Mouse (Mus musculus): Measurements from ENCODE around the gene Paxip1. TPM values are rescaled to one million over a fixed set of nuclear protein-coding genes. Genes with fewer than 3 reads are reported as not detected.

Paxip1 gene
- polyA plus RNA-seq, 1 experiment from 2014 or later: 18.7 TPM

DNA sequence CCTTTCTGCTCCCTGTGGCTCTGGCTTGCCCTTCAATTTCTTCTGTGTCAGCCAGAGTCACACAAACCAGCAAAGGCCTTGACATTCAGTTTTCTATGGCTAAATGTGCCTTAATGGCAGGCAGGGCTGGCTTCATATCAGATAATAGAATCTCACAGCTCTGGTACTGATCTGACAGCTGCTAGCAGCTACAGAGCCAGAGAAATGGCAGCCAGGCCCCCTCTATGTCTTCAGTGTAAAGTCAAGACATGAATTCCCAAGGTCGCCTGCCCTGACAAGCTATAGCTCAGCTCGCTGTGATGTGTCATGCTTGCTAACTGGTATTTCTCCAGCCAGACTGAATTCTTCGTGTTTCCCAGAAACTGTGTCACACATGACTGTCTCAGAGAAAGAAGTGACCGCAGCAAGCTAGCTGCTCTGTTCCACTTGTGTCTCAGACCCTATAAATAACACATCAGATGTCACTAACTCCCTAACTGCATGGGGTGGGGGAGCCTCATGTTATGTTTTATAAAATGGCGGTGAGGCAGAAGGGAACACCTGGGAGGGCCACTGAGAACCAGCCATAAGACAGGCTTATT is 59.1 kb downstream of the Paxip1 start:
- ATAC-seq (replicated peaks; ENCODE audit: low FRiP score, low read depth) (no peak), DNase-seq (ENCODE audit: low spot score) (no peak)
- no peaks in the 10 kb centered on the region for H3K4me1 ChIP-seq (replicated peaks; ENCODE audit: insufficient read depth, low read length)
- H3K9ac ChIP-seq (ENCODE audit: low read depth, low read length): no peak overlapping the region
- WGBS: 52% methylated on average over 5 of the region's 5 CpGs
- no peaks in the 10 kb centered on the region for H3K9me3 ChIP-seq (replicated peaks; ENCODE audit: low read length)
- H3K4me3 ChIP-seq (replicated peaks; ENCODE audit: low read depth, low read length): no peak overlapping the region
- H3K27me3 ChIP-seq (ENCODE audit: insufficient read depth, low read length): no peaks in the 10 kb centered on the region
- TF ChIP-seq CTCF (IDR thresholded peaks at IDR 0.05; ENCODE audit: low read depth): no peak
- H3K36me3 ChIP-seq (ENCODE audit: insufficient read depth, low read length): no peaks in the 10 kb centered on the region
- no peak overlapping the region for H3K4me2 ChIP-seq (ENCODE audit: low read length)
- no peak overlapping the region for H3K27ac ChIP-seq

DNA sequence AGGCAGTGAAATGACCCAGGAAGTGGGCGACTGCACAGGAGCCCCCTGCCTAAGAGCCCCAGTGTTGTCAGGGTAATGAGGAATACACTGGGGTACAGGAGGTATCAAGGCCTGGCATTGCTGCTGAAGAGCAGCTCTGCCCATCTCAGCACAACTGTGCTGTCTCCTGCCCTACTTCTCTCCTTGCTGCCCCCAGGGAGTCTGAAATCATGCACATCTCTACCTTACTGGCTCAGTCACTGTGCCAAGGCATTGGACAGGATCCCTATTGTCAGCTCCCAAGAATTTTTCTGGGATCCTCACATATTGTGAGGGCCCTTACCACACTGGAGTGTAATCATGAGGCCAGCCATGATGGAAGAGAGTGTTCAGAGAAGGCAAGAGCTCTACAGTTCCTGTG is 60.1 kb downstream of the Paxip1 start:
- Histone ChIP-seq H3K4me3 (replicated peaks; ENCODE audit: low read depth, low read length) (no peak overlapping the region), H3K9ac (ENCODE audit: low read depth, low read length) (no peak overlapping the region), H3K27me3 (ENCODE audit: insufficient read depth, low read length) (no peaks in the 10 kb centered on the region), H3K9me3 (replicated peaks; ENCODE audit: low read length) (no peaks in the 10 kb centered on the region), H3K36me3 (ENCODE audit: insufficient read depth, low read length) (no peaks in the 10 kb centered on the region), H3K4me2 (ENCODE audit: low read length) (no peak overlapping the region), H3K27ac (no peak overlapping the region), H3K4me1 (replicated peaks; ENCODE audit: insufficient read depth, low read length) (no peaks in the 10 kb centered on the region)
- no peak for ATAC-seq (replicated peaks; ENCODE audit: low FRiP score, low read depth)
- TF ChIP-seq CTCF (IDR thresholded peaks at IDR 0.05; ENCODE audit: low read depth): no peak
- WGBS: 54% methylated on average over 1 of the region's 1 CpGs
- no peak for DNase-seq (ENCODE audit: low spot score)

DNA sequence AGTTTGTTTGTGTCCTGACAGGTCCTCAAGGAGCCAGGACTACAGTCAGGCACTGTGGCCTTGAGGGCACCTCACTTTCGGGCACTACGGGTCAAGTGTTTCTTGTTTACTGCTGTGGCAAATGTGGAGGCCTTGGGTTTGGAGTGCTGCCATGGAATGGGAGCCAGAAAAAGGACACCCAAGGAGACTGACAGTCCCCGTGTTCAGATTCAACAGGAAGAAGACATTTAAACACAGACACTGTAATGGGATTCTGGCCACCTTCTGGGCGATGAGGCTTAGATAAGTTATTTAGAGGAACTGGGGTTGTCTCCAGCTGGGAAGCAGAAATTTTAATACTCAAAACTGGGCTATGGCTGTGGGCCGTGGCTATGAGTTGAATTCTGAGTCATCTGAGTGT is 60.8 kb downstream of the Paxip1 start:
- 60% methylated on average over 5 of the region's 5 CpGs for WGBS
- H3K9ac ChIP-seq (ENCODE audit: low read depth, low read length): no peak overlapping the region

DNA sequence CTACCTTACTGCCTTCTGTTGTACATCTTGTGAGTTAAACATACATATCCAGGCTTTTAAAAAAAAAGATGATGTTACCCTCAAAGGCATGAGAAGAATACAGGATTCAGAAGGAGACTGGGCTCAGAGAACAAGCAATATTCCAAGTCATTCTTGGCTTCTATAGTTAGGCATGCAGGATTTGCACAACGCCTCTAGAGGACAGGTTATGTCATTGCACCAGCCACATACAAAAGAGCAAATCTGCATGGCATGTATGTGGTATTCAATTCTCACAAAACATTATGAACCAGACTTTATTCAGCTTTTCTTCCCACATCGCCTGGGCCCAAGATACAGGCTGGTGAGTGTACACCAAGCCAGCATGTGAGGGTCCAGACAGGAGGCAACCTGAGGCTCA is 67.0 kb downstream of the Paxip1 start:
- no peak overlapping the region for H3K4me3 ChIP-seq (replicated peaks; ENCODE audit: low read depth, low read length)
- 37% methylated on average over 2 of the region's 2 CpGs for WGBS
- H3K9ac ChIP-seq (ENCODE audit: low read depth, low read length): no peak overlapping the region
- no peaks in the 10 kb centered on the region for H3K27me3 ChIP-seq (ENCODE audit: insufficient read depth, low read length)
- no peaks in the 10 kb centered on the region for H3K36me3 ChIP-seq (ENCODE audit: insufficient read depth, low read length)
- ATAC-seq (replicated peaks; ENCODE audit: low FRiP score, low read depth) (no peak), DNase-seq (ENCODE audit: low spot score) (no peak)
- TF ChIP-seq CTCF (IDR thresholded peaks at IDR 0.05; ENCODE audit: low read depth): peak; percentile 56
- H3K27ac ChIP-seq: no peak overlapping the region
- H3K4me1 ChIP-seq (replicated peaks; ENCODE audit: insufficient read depth, low read length): no peaks in the 10 kb centered on the region
- H3K4me2 ChIP-seq (ENCODE audit: low read length): no peak overlapping the region
- H3K9me3 ChIP-seq (replicated peaks; ENCODE audit: low read length): no peaks in the 10 kb centered on the region

More for the DNA sequence above, 60.8 kb downstream of the Paxip1 start:
- no peak overlapping the region for H3K27ac ChIP-seq
- ATAC-seq (replicated peaks; ENCODE audit: low FRiP score, low read depth): no peak
- no peak overlapping the region for H3K4me2 ChIP-seq (ENCODE audit: low read length)
- no peak overlapping the region for H3K4me3 ChIP-seq (replicated peaks; ENCODE audit: low read depth, low read length)
- H3K36me3 ChIP-seq (ENCODE audit: insufficient read depth, low read length): no peaks in the 10 kb centered on the region
- TF ChIP-seq CTCF (IDR thresholded peaks at IDR 0.05; ENCODE audit: low read depth): no peak
- no peaks in the 10 kb centered on the region for H3K9me3 ChIP-seq (replicated peaks; ENCODE audit: low read length)
- H3K27me3 ChIP-seq (ENCODE audit: insufficient read depth, low read length): no peaks in the 10 kb centered on the region
- H3K4me1 ChIP-seq (replicated peaks; ENCODE audit: insufficient read depth, low read length): no peaks in the 10 kb centered on the region
- no peak for DNase-seq (ENCODE audit: low spot score)

DNA sequence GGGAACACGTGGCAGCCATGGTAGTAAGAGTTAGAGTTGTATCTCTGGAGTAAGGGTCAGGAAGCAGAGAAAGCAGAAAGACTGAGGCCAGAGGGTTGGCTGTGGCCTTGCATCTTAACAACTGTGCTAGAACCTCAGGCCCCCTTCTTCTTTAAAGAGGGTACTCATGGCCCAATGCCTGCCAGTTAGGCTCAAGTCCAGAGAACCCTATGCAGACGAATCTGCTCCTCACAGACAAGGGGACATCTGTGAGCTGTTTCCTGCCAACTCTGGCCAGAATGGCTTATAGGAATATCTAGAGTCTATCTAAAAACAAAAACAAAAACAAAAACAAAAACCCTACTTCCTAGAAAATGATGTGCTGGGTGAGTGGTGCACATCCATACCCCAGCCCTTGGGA is 72.2 kb downstream of the Paxip1 start:
- 75% methylated on average over 2 of the region's 2 CpGs for WGBS
- no peaks in the 10 kb centered on the region for H3K36me3 ChIP-seq (ENCODE audit: insufficient read depth, low read length)
- H3K4me1 ChIP-seq (replicated peaks; ENCODE audit: insufficient read depth, low read length): no peaks in the 10 kb centered on the region; the same call in 1 of the 2 replicates
- ATAC-seq (replicated peaks; ENCODE audit: low FRiP score, low read depth) (no peak), DNase-seq (ENCODE audit: low spot score) (no peak)
- no peaks in the 10 kb centered on the region for H3K9me3 ChIP-seq (replicated peaks; ENCODE audit: low read length)
- H3K27me3 ChIP-seq (ENCODE audit: insufficient read depth, low read length): no peaks in the 10 kb centered on the region
- H3K27ac ChIP-seq: no peak overlapping the region
- H3K9ac ChIP-seq (ENCODE audit: low read depth, low read length): no peak overlapping the region
- TF ChIP-seq CTCF (IDR thresholded peaks at IDR 0.05; ENCODE audit: low read depth): no peak
- H3K4me3 ChIP-seq (replicated peaks; ENCODE audit: low read depth, low read length): no peak overlapping the region
- H3K4me2 ChIP-seq (ENCODE audit: low read length): no peak overlapping the region

DNA sequence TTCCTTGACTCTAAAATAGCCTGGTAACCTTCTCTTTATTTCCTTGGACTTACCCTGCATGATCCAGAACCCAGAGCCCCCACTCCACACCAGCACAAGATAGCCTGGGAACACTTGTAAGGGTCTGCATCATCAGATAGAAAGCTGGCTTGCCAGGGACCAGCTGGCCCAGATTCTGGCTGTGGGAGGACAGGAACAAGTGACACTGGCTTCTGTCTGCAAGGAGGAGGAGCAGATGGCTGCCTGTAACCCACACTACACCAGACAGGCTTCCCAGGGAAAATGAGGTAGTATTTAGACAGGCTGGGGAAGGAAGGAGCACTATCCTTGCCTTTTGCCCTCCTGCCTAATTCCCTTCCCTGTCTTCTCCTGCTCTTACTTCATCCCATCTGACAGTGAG is 74.2 kb downstream of the Paxip1 start:
- Histone ChIP-seq H3K9me3 (replicated peaks; ENCODE audit: low read length) (no peaks in the 10 kb centered on the region), H3K9ac (ENCODE audit: low read depth, low read length) (no peak overlapping the region), H3K4me2 (ENCODE audit: low read length) (no peak overlapping the region), H3K27me3 (ENCODE audit: insufficient read depth, low read length) (no peaks in the 10 kb centered on the region), H3K4me1 (replicated peaks; ENCODE audit: insufficient read depth, low read length) (no peaks in the 10 kb centered on the region; the same call in 1 of the 2 replicates), H3K36me3 (ENCODE audit: insufficient read depth, low read length) (no peaks in the 10 kb centered on the region), H3K4me3 (replicated peaks; ENCODE audit: low read depth, low read length) (no peak overlapping the region), H3K27ac (no peak overlapping the region)
- ATAC-seq (replicated peaks; ENCODE audit: low FRiP score, low read depth) (no peak), DNase-seq (ENCODE audit: low spot score) (no peak)
- TF ChIP-seq CTCF (IDR thresholded peaks at IDR 0.05; ENCODE audit: low read depth): no peak

DNA sequence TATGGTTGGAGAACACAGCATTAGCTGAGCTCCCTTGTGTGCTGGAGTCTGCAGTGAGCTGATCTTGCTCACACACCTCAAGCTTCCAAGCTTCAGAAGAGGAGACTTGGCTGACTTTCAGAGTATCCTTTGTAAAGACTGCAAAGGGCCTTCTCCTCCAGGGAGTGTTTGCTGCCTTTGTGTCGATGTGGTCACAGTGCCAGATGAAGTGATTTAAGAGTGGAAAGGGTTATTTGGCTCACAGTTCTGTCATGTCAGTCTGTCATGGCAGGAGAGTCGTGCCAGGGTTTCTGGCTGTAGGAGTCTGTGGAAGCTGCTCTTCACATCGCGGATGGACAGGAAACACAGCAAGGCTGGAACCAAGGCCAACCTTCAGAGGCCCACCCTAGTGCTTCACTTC is 75.5 kb downstream of the Paxip1 start:
- Histone ChIP-seq H3K9me3 (replicated peaks; ENCODE audit: low read length) (no peaks in the 10 kb centered on the region), H3K27ac (no peak overlapping the region), H3K4me2 (ENCODE audit: low read length) (no peak overlapping the region), H3K4me3 (replicated peaks; ENCODE audit: low read depth, low read length) (no peak overlapping the region), H3K4me1 (replicated peaks; ENCODE audit: insufficient read depth, low read length) (no peaks in the 10 kb centered on the region; the same call in 1 of the 2 replicates), H3K27me3 (ENCODE audit: insufficient read depth, low read length) (no peaks in the 10 kb centered on the region), H3K9ac (ENCODE audit: low read depth, low read length) (no peak overlapping the region), H3K36me3 (ENCODE audit: insufficient read depth, low read length) (no peaks in the 10 kb centered on the region)
- no peak for TF ChIP-seq CTCF (IDR thresholded peaks at IDR 0.05; ENCODE audit: low read depth)
- no peak for ATAC-seq (replicated peaks; ENCODE audit: low FRiP score, low read depth)
- DNase-seq (ENCODE audit: low spot score): no peak
- WGBS: 83% methylated on average over 4 of the region's 4 CpGs

Data from kidney, postnatal 0 days (tissue).